Mouse (Mus musculus): ENCODE data around the gene Hoxa6.

- TF ChIP-seq EP300 (optimal IDR thresholded peaks at IDR 0.05) (no peak), CTCF (IDR thresholded peaks at IDR 0.05; ENCODE audit: low read depth) (no peak)
Measured at GRCm38 (mm10) chr6:52246403-52246803, 37.9 kb upstream of the Hoxa6 start.
